Mouse (Mus musculus): ENCODE results near the gene Pex11a. TPM values are rescaled to one million over a fixed set of nuclear protein-coding genes. Genes with fewer than 3 reads are reported as not detected.

The Pex11a gene
- total RNA-seq (2023) = 1 to 10 TPM; 1.2 to 1.3 TPM

DNA sequence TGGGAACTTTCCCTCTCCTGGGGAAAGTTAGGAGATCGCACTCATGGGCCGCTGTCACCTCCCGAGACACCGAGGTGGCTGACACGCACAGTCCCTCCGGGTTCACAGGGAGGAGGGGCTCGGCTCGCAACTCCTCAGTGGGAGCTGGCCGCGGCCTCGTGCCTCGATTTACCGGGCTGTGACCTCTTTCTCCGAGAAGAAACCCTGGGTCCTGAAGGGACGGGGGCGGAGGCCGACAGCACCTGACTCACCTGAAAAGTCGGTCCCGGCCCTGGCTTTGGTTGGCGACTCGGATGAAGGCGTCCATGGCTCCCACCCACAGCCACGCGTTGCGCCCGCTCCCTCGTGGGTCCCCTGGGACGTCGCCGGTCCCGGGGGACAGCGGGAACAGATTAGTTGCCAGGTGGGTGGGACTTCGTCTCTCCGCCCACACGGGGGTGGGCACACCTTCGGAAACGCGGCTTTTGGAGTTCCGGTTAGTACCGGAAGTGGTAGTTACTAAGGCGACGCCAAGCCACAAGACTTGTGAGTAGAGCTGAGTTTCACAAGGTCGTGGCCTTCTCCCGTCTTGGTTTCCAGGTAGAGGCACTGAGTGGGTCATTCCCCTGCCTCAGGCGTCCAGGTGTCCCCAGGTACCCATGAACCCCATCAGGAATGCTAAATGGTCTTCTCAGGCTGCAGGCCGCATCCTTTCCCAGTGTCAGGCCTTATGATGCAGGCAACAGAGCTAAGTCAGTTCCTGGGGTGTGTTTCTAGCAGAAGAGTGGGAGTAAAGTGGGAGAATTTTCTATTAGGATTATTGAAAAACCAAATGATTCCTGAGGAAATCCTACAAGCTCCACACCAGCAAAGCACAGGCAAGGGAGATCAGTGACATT lies at the start of gene Pex11a, which contains the start of gene Wdr93:
Pex11a (minus strand) TSS at position 473 of the 878 bp plus-strand sequence.
Wdr93 (plus strand) TSS at position 505 of the 878 bp plus-strand sequence.

DNA sequence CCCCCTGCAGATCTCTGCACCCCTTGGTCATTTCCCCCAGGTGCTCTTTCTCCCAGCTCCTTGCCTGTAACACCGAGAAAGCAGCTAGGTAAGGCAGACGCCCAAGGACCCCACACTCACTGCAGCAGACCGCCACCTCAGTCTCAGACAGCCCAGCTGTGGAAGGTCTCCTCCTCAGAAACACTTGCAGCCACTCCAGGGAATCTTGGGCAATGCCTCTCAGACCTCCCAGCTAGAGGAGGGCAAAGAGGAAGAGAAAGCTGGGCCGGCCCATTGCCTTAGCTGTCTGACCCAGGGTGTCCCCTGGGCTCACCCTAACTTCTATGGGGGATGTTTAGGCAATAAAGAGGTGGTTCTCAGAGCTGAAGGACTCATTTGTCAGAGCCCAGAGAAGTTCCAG lies 10.3 kb downstream of the Pex11a start, which contains the start of gene Plin1:
Plin1 (minus strand) TSS at position 282 of the 400 bp plus-strand sequence.

DNA sequence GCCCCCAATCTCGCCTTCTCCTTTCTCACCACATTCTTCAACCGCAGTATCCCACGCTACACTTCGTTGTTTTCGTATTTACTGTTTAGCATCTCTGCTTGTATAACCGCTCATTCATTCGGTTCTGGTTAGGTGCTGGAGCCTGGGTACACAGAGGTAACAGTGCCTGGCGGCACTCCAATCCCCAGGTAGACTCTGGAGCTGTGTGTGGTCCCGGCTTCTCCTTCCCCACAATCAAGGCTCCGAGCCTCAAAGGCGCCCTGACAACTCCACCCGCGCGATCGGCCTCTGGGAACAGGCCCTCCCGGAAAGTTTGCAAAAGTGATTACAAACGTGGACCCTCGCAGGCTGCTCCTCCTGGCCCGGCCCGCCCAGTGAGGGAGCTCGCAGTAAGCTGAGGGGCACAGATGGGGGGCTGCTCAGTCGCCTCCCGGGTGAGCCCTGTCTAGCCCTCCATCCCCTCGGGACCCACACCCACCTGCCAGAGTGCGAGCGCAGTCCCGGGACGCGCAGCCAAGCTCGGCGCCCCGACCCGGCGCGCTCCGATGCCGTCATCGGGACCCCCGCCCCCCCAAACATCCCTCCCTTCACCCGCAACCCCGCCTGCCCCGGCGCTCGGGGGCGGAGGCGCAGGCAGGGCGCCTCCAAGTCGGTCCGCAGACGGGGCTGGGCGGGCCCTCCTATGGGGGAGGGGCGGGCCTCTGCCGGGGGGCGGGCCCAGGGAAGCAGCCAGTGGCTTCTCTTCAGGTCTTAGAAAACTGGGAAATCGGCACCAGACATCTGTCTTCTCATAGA lies 27.5 kb downstream of the Pex11a start, which contains the start of gene Kif7:
Kif7 (minus strand) TSS at position 534 of the 795 bp plus-strand sequence.

Other genes starting within 250 kb of the Pex11a start
- not detected for gene Rhcg, start 125.5 kb downstream of the Pex11a start, total RNA-seq (2023)
- 1 to 10 TPM; 2.6 to 3.3 TPM for gene Ticrr, start 82.9 kb downstream of the Pex11a start, total RNA-seq (2023)
- gene Kif7, start 27.4 kb downstream of the Pex11a start, total RNA-seq (2023) = 1 to 10 TPM; 3.2 to 4.7 TPM
- not detected for gene Plin1, start 10.2 kb downstream of the Pex11a start, total RNA-seq (2023)
- gene Wdr93, start within 50 bp of the Pex11a start, total RNA-seq (2023) = not detected
- not detected for gene Mesp1, start 50.7 kb upstream of the Pex11a start, total RNA-seq (2023)
- gene Mesp2, start 67.6 kb upstream of the Pex11a start, total RNA-seq (2023) = under 1 TPM in 1 of 2 experiments, not detected in 1; 0.30 TPM
- gene Anpep, start 117.9 kb upstream of the Pex11a start, total RNA-seq (2023) = under 1 TPM in 1 of 2 experiments, not detected in 1; 0.35 TPM
- gene Ap3s2, start 177.5 kb upstream of the Pex11a start, total RNA-seq (2023) = 10 to 100 TPM; 17.3 to 17.4 TPM
- gene Arpin, start 192.2 kb upstream of the Pex11a start, total RNA-seq (2023) = not detected

Data from T-cell, adult 66 days (primary cell).